Comparison of ENCODE assay signal across 9 mouse cellular contexts in the genomic region with DNA sequence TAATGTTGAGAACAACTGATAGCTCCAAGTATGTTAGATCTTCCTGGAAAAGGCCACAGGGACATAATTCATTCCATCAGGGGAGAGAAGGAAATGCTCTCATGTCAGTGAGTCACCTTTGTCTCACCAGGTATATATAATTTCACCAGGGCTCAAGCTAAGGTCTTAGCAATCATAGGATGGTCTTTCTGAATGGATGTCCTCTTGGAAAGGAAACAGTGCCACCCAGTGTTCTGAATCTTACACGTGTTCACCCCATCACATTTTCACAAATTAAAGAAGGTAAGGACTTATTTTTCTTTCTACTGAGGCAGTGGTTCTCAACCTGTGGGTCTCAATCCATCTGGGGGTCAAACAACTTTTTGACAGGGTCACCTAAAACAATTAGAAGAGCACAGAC.
A peak's percentile ranks its signal among the peaks of the same experiment; 100 is the strongest.
DNase-seq lines count a peak whose midpoint lies in the region; ATAC-seq lines count a peak whose summit lies in the region.
"Had no signal": no experiment of that assay in that cellular context is flagged by ENCODE, and none has a peak within 500 bp of the region (broad histone marks: within the 10 kb centered on the region; RNA-seq: fewer than 3 reads in every experiment).

No protein-coding gene starts in this region.

- H3K27me3 ChIP-seq in midbrain, embryonic 15.5 days (replicated peaks): no peaks in the 10 kb centered on the region
- no peaks in the 10 kb centered on the region for H3K27me3 ChIP-seq in midbrain, embryonic 11.5 days (ENCODE audit: control insufficient read depth, insufficient read depth, low read length)
- H3K27me3 ChIP-seq in kidney, embryonic 15.5 days: no peaks in the 10 kb centered on the region

- H3K4me1 ChIP-seq in midbrain, embryonic 15.5 days: no peaks in the 10 kb centered on the region
- no peaks in the 10 kb centered on the region for H3K4me1 ChIP-seq in midbrain, embryonic 11.5 days (ENCODE audit: control insufficient read depth, insufficient read depth, low read length)
- H3K4me1 ChIP-seq in kidney, embryonic 15.5 days: no peaks in the 10 kb centered on the region

- no peak for DNase-seq in frontal cortex, postnatal 14 days (ENCODE audit: low spot score in 2 of 2)
- DNase-seq in midbrain, embryonic 11.5 days (ENCODE audit: low spot score, missing footprints): no peak
- DNase-seq in cerebellum, postnatal 14 days: peak; percentile 42 to 58
- peak; percentile 8 for DNase-seq in retina, adult 2 months (ENCODE audit: low read depth, low spot score)

- no peak overlapping the region for H3K9ac ChIP-seq in midbrain, embryonic 15.5 days
- H3K9ac ChIP-seq in midbrain, embryonic 11.5 days (ENCODE audit: low read length): no peak overlapping the region
- H3K9ac ChIP-seq in kidney, embryonic 15.5 days: no peak overlapping the region
- H3K9ac ChIP-seq: liver, embryonic 14.5 days had no signal

- no peak overlapping the region for H3K27ac ChIP-seq in midbrain, embryonic 15.5 days
- no peak overlapping the region for H3K27ac ChIP-seq in midbrain, embryonic 11.5 days (ENCODE audit: low read depth, low read length)
- H3K27ac ChIP-seq in kidney, embryonic 15.5 days: no peak overlapping the region
- H3K27ac ChIP-seq: liver, embryonic 14.5 days had no signal

- ATAC-seq in frontal cortex, adult (ENCODE audit: low TSS enrichment): peak; percentile 74
- ATAC-seq in midbrain, embryonic 15.5 days (replicated peaks): peak; percentile 58; the same call in 1 of the 2 replicates
- no peak for ATAC-seq in midbrain, embryonic 11.5 days (ENCODE audit: low FRiP score)
- no peak for ATAC-seq in granulocyte monocyte progenitor cell, adult 5-6 weeks (replicated peaks; ENCODE audit: poor library complexity, severe bottlenecking)
- ATAC-seq in kidney, embryonic 15.5 days (replicated peaks; ENCODE audit: low FRiP score): no peak

- no peaks in the 10 kb centered on the region for H3K36me3 ChIP-seq in midbrain, embryonic 15.5 days (replicated peaks)
- H3K36me3 ChIP-seq in midbrain, embryonic 11.5 days (ENCODE audit: control insufficient read depth, insufficient read depth, low read length): no peaks in the 10 kb centered on the region
- no peaks in the 10 kb centered on the region for H3K36me3 ChIP-seq in kidney, embryonic 15.5 days

- no peak overlapping the region for H3K4me3 ChIP-seq in midbrain, embryonic 15.5 days
- no peak overlapping the region for H3K4me3 ChIP-seq in midbrain, embryonic 11.5 days (ENCODE audit: low read depth, low read length)
- H3K4me3 ChIP-seq in kidney, embryonic 15.5 days (replicated peaks): no peak overlapping the region

- 20% methylated on average over 1 of the region's 1 CpGs for WGBS in midbrain, embryonic 15.5 days
- 10% methylated on average over 1 of the region's 1 CpGs for WGBS in midbrain, embryonic 11.5 days
- 4% methylated on average over 1 of the region's 1 CpGs for WGBS in kidney, embryonic 15.5 days

- H3K9me3 ChIP-seq in midbrain, embryonic 15.5 days: no peaks in the 10 kb centered on the region
- no peaks in the 10 kb centered on the region for H3K9me3 ChIP-seq in midbrain, embryonic 11.5 days (ENCODE audit: control insufficient read depth, low read length)
- H3K9me3 ChIP-seq in kidney, embryonic 15.5 days (replicated peaks): no peaks in the 10 kb centered on the region

- H3K4me2 ChIP-seq in midbrain, embryonic 15.5 days: no peak overlapping the region
- no peak overlapping the region for H3K4me2 ChIP-seq in midbrain, embryonic 11.5 days
- H3K4me2 ChIP-seq in kidney, embryonic 15.5 days: no peak overlapping the region

Comparison
In these comparisons a context has a peak if more than half of its experiments do, and no peak if none do; other contexts are left out.
1. ATAC-seq: peak in frontal cortex, adult (single experiment) and midbrain, embryonic 15.5 days (single experiment); none in midbrain, embryonic 11.5 days (single experiment), granulocyte monocyte progenitor cell, adult 5-6 weeks (single experiment) and kidney, embryonic 15.5 days (single experiment).
2. DNase-seq: peak in cerebellum, postnatal 14 days (2 of 2) and retina, adult 2 months (single experiment); none in frontal cortex, postnatal 14 days (0 of 2) and midbrain, embryonic 11.5 days (single experiment).